Mouse (Mus musculus) myocyte (in vitro differentiated cells): ENCODE measurements around the gene Mvb12b. TPM values are rescaled to one million over a fixed set of nuclear protein-coding genes. Genes with fewer than 3 reads are reported as not detected.

ENCODE experiments used
- H3K27me3 ChIP-seq: one replicate; pipeline ENCODE4 v1.6.1; 2011; ENCODE audit not compliant: control insufficient read depth, insufficient read depth, insufficient read length
- H3K36me3 ChIP-seq: one replicate; pipeline ENCODE4 v1.6.1; 2011; ENCODE audit not compliant: control insufficient read depth, insufficient read depth
- H3K4me2 ChIP-seq: one replicate; pipeline ENCODE4 v1.6.1; 2011; ENCODE audit warnings: low read depth, control low read depth
- H3K4me3 ChIP-seq: one replicate; pipeline ENCODE4 v1.5.1; 2011; ENCODE audit warnings: mild to moderate bottlenecking, control low read depth, moderate library complexity
- H3K79me2 ChIP-seq: one replicate; pipeline ENCODE4 v1.6.1; 2011; ENCODE audit not compliant: control insufficient read depth, insufficient read depth
- H3ac ChIP-seq: one replicate; pipeline ENCODE4 v1.6.1; 2011; ENCODE audit not compliant: control insufficient read depth, insufficient read length
- CEBPB ChIP-seq: IDR thresholded peaks from 2 replicates; pipeline ENCODE4 v1.6.1; 2011; ENCODE audit warnings: mild to moderate bottlenecking, moderate library complexity; ENCODE audit not compliant: poor library complexity, insufficient read depth, severe bottlenecking
- E2F4 ChIP-seq: IDR thresholded peaks from one replicate; pipeline ENCODE4 v1.6.1; 2011; ENCODE audit warnings: mild to moderate bottlenecking, control low read depth, moderate library complexity; ENCODE audit not compliant: insufficient read depth
- MAX ChIP-seq: IDR thresholded peaks from one replicate; pipeline ENCODE4 v1.6.1; 2011; ENCODE audit warnings: low read depth, mild to moderate bottlenecking, control low read depth
- MYOD1 ChIP-seq, 3 experiments: IDR thresholded peaks; one replicate each; pipeline ENCODE4 v1.6.1; 2011; ENCODE audit warnings: control low read depth in 2 of 3, low read depth in 2 of 3, mild to moderate bottlenecking in 2 of 3, moderate library complexity in 1 of 3; ENCODE audit not compliant: insufficient read length in 2 of 3, control insufficient read depth in 1 of 3
- MYOG ChIP-seq, 3 experiments: IDR thresholded peaks; one replicate each; pipeline ENCODE4 v1.6.1; 2011; ENCODE audit warnings: control low read depth in 2 of 3, low read depth in 2 of 3, mild to moderate bottlenecking in 2 of 3; ENCODE audit not compliant: insufficient read length in 2 of 3, control insufficient read depth in 1 of 3, insufficient read depth in 1 of 3
- POLR2A ChIP-seq: IDR thresholded peaks from one replicate; pipeline ENCODE4 v1.6.1; 2011; ENCODE audit warnings: low read depth, mild to moderate bottlenecking, control low read depth, moderate library complexity; ENCODE audit not compliant: insufficient read length
- POLR2AphosphoS2 ChIP-seq: IDR thresholded peaks from one replicate; pipeline ENCODE4 v1.6.1; 2011; ENCODE audit warnings: low read depth, control low read depth; ENCODE audit not compliant: insufficient read length
- REST ChIP-seq: IDR thresholded peaks from one replicate; pipeline ENCODE4 v1.6.1; 2011; ENCODE audit warnings: mild to moderate bottlenecking, control low read depth, moderate library complexity; ENCODE audit not compliant: insufficient read depth, insufficient read length
- SRF ChIP-seq: IDR thresholded peaks from one replicate; pipeline ENCODE4 v1.6.1; 2011; ENCODE audit warnings: low read depth; ENCODE audit not compliant: control insufficient read depth, insufficient read length
- TCF12 ChIP-seq: IDR thresholded peaks from one replicate; pipeline ENCODE4 v1.6.1; 2011; ENCODE audit warnings: mild to moderate bottlenecking, control low read depth; ENCODE audit not compliant: poor library complexity, insufficient read depth, severe bottlenecking
- TCF3 ChIP-seq: IDR thresholded peaks from one replicate; pipeline ENCODE4 v1.6.1; 2011; ENCODE audit warnings: low read depth, control low read depth; ENCODE audit not compliant: insufficient read length
- USF1 ChIP-seq: IDR thresholded peaks from one replicate; pipeline ENCODE4 v1.6.1; 2011; ENCODE audit warnings: low read depth, mild to moderate bottlenecking, control low read depth, moderate library complexity
- polyA plus RNA-seq: library from polyadenylated mRNA; unstranded; fragments of >200 nt; fragmentation: generic; extraction: Trizol; gene quantifications from one replicate; pipeline ENCODE4 v1.2.1, GENCODE M21; 2012; ENCODE audit warnings: missing spikeins

The Mvb12b gene
- polyA plus RNA-seq, 1 experiment: 14.5 TPM

DNA sequence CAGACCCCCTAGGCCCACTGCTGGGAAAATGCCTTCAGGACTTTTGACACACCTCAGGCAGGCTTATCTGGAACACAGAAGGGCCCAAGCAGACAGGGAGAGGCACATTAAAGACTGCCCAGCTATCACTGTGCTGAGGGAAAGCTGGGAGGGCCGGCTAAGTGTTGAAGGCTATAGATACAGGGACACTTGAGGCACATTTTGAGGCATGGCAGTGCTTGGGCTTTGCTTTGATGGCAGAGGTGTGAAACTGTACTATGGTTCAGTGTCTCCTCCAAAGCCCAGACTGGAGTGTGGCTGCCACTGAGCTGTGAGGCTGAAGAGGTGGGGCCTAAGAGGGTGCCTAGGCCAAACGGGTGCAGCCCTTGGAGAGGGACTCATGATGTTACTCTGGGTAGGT is 44.1 kb downstream of the Mvb12b start:
- no peaks in the 10 kb centered on the region for H3K27me3 ChIP-seq
- H3K79me2 ChIP-seq: no peaks in the 10 kb centered on the region
- TF ChIP-seq MYOD1 (IDR thresholded peaks at IDR 0.05; ENCODE audit: control insufficient read depth in 1 of 3, insufficient read length in 2 of 3, low read depth in 2 of 3) (no peak), REST (no peak), MYOG (IDR thresholded peaks at IDR 0.05; ENCODE audit: control insufficient read depth in 1 of 3, insufficient read depth in 1 of 3, insufficient read length in 2 of 3, low read depth in 2 of 3) (no peak), E2F4 (no peak), TCF3 (no peak), MAX (no peak), TCF12 (no peak)
- H3K4me3 ChIP-seq: no peak overlapping the region
- H3ac ChIP-seq: no peak overlapping the region
- H3K4me2 ChIP-seq: no peak overlapping the region
- no peaks in the 10 kb centered on the region for H3K36me3 ChIP-seq

DNA sequence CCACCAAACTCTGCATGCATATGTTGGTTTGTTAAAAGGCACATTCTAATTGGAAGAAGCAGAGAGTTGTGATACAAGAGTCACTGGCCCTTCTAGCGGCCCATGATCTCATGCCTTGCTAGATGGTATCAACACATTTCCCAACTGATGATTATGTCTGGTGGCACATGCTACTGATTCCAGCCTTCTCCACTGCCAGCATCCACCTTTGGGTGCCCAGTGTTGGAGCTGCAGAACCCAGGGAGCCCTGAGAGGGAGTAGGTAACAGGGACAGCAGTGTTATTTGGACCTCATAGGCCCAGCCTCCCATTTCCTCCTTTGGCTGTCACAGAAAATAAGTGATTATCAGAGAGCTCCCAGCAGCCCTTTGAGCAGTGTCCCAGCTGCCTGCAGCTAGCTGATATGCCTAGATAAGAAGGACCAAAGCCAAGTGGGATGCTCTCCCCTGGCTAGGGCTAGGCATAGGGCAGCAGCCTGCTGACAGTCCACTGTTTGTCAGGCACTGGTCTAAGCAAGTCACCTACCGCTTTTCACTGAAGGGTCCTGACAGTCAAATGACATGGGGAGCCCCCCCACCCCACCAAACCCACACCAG is 44.7 kb downstream of the Mvb12b start:
- no peak overlapping the region for H3K4me3 ChIP-seq
- H3K79me2 ChIP-seq: no peaks in the 10 kb centered on the region
- H3K27me3 ChIP-seq: no peaks in the 10 kb centered on the region
- no peaks in the 10 kb centered on the region for H3K36me3 ChIP-seq
- TF ChIP-seq E2F4 (no peak), MYOD1 (IDR thresholded peaks at IDR 0.05; ENCODE audit: control insufficient read depth in 1 of 3, insufficient read length in 2 of 3, low read depth in 2 of 3) (no peak)
- no peak overlapping the region for H3K4me2 ChIP-seq
- no peak overlapping the region for H3ac ChIP-seq

DNA sequence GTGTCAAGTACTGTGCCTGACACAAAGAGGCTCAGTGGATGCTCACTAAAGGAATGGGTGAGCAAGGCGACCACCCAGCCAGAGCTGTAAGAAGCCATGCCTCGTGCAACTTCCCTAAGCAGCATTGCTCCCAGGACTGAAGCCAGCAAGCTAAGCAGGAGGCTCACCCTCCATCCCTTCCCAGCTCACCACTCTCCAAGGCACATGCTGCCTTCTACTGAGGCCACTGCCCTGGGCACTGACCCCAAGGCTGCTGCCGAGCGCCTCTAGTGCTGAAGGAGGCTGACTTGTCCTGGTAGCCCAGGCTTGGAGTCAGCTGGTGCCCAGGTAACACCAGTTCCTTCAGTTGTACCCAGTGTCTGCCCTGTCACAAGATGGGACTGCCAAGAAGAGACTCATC is 45.8 kb downstream of the Mvb12b start:
- Histone ChIP-seq H3K79me2 (no peaks in the 10 kb centered on the region), H3K36me3 (no peaks in the 10 kb centered on the region), H3K27me3 (no peaks in the 10 kb centered on the region), H3K4me2 (no peak overlapping the region), H3K4me3 (no peak overlapping the region), H3ac (no peak overlapping the region)
- TF ChIP-seq TCF3: no peak
- TF ChIP-seq SRF: no peak
- no peak for TF ChIP-seq POLR2AphosphoS2
- no peak for TF ChIP-seq POLR2A
- no peak for TF ChIP-seq MYOG (IDR thresholded peaks at IDR 0.05; ENCODE audit: control insufficient read depth in 1 of 3, insufficient read depth in 1 of 3, insufficient read length in 2 of 3, low read depth in 2 of 3)
- TF ChIP-seq MAX: no peak

DNA sequence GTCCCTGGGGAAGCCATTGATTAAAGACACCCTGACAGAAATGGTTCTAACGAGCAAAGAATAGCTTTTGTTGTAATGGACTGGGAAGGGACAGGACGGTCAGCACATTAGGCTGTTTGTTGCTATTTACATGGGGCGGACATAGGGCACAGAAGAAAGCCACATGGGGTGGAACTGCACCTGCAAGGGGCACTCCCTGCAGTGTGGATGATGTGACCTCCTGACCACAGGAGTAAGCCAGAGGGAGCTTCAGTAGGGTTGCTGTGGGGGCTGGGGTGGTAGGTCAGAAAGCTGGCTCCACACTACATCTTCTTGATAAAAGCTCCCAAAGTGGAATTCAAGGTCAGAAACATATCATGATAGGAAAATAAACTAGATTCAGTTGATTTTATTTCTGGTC is 47.3 kb downstream of the Mvb12b start:
- H3K27me3 ChIP-seq: no peaks in the 10 kb centered on the region

DNA sequence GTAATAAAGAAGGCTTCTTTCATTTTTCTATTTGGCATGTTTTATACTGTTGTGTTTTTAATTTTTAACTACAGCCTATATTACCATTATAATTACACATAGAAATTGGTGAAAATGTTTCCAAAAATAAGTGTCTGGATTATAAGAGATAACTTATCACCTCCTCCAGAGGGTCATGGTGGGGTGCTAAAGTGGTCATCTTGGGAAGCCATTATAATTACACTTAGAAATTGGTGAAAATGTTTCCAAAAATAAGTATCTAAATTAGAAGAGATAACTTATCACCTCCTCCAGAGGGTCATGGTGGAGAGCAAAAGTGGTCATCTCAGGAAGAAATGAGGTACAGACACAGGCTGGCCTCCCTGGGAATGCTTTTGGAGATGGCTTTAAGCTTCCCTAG is 48.5 kb downstream of the Mvb12b start:
- no peaks in the 10 kb centered on the region for H3K79me2 ChIP-seq
- no peak overlapping the region for H3ac ChIP-seq
- no peak overlapping the region for H3K4me3 ChIP-seq
- H3K36me3 ChIP-seq: peaks cover under 1% of the 10 kb centered on the region
- no peak overlapping the region for H3K4me2 ChIP-seq
- H3K27me3 ChIP-seq: no peaks in the 10 kb centered on the region
- TF ChIP-seq USF1: no peak
- no peak for TF ChIP-seq SRF
- no peak for TF ChIP-seq E2F4
- no peak for TF ChIP-seq CEBPB
- no peak for TF ChIP-seq TCF12
- TF ChIP-seq MYOD1 (IDR thresholded peaks at IDR 0.05; ENCODE audit: control insufficient read depth in 1 of 3, insufficient read length in 2 of 3, low read depth in 2 of 3): no peak
- no peak for TF ChIP-seq POLR2AphosphoS2
- TF ChIP-seq REST: no peak
- no peak for TF ChIP-seq TCF3
- no peak for TF ChIP-seq POLR2A

More for the DNA sequence above, 47.3 kb downstream of the Mvb12b start:
- H3K4me2 ChIP-seq: no peak overlapping the region
- H3K4me3 ChIP-seq: no peak overlapping the region
- no peaks in the 10 kb centered on the region for H3K79me2 ChIP-seq
- TF ChIP-seq E2F4: no peak
- no peak for TF ChIP-seq USF1
- TF ChIP-seq POLR2AphosphoS2: no peak
- no peak for TF ChIP-seq TCF3
- TF ChIP-seq MYOD1 (IDR thresholded peaks at IDR 0.05; ENCODE audit: control insufficient read depth in 1 of 3, insufficient read length in 2 of 3, low read depth in 2 of 3): no peak
- TF ChIP-seq MAX: no peak
- TF ChIP-seq CEBPB: no peak
- no peak for TF ChIP-seq SRF
- no peak for TF ChIP-seq TCF12
- TF ChIP-seq POLR2A: no peak
- TF ChIP-seq REST: no peak
- no peak for TF ChIP-seq MYOG (IDR thresholded peaks at IDR 0.05; ENCODE audit: control insufficient read depth in 1 of 3, insufficient read depth in 1 of 3, insufficient read length in 2 of 3, low read depth in 2 of 3)
- H3ac ChIP-seq: no peak overlapping the region
- no peaks in the 10 kb centered on the region for H3K36me3 ChIP-seq
